Mouse (Mus musculus) heart, postnatal 25 days (tissue): ENCODE measurements around the gene Mc1r. TPM values are rescaled to one million over a fixed set of nuclear protein-coding genes. Genes with fewer than 3 reads are reported as not detected.

Source experiments
- total RNA-seq, 2 experiments: library from RNA; stranded (reverse); gene quantifications; 2 replicates each; pipeline ENCODE4 v1.2.3; 2021

The Mc1r gene
- total RNA-seq, 2 experiments from 2014 or later, result not detected

Other genes starting within 250 kb of the Mc1r start
- 1 to 10 TPM in 1 of 2 experiments, under 1 TPM in 1; 0.56 to 1.1 TPM for gene Sult5a1, start 248.8 kb upstream of the Mc1r start, total RNA-seq
- 10 to 100 TPM; 29.6 to 30.7 TPM for gene Dpep1, start 220.9 kb upstream of the Mc1r start, total RNA-seq
- 10 to 100 TPM; 57.1 to 68.6 TPM for gene Chmp1a, start 194.3 kb upstream of the Mc1r start, total RNA-seq
- gene Spata33, start 194.3 kb upstream of the Mc1r start, total RNA-seq, result 10 to 100 TPM; 30.2 to 30.6 TPM
- gene Cdk10, start 182.3 kb upstream of the Mc1r start, total RNA-seq, result 10 to 100 TPM; 22.7 to 24.3 TPM
- gene Spata2l, start 170.9 kb upstream of the Mc1r start, total RNA-seq, result 1 to 10 TPM; 5.9 to 6.8 TPM
- gene Zfp276, start 152.9 kb upstream of the Mc1r start, total RNA-seq, result 10 to 100 TPM; 11.9 to 12.1 TPM
- 10 to 100 TPM; 29.9 to 31.2 TPM for gene Vps9d1, start 152.8 kb upstream of the Mc1r start, total RNA-seq
- 1 to 10 TPM; 1.7 to 3.0 TPM for gene Fanca, start 88.5 kb upstream of the Mc1r start, total RNA-seq
- gene Spire2, start 74.4 kb upstream of the Mc1r start, total RNA-seq, result under 1 TPM; 0.10 to 0.20 TPM
- 100 to 1,000 TPM; 113 to 157 TPM for gene Tcf25, start 33.4 kb upstream of the Mc1r start, total RNA-seq
- under 1 TPM; 0.25 to 0.34 TPM for gene Tubb3, start 4.3 kb downstream of the Mc1r start, total RNA-seq
- 10 to 100 TPM; 56.9 to 59.6 TPM for gene Def8, start 16.4 kb downstream of the Mc1r start, total RNA-seq
- 10 to 100 TPM; 58.0 to 58.2 TPM for gene Afg3l1, start 70.8 kb downstream of the Mc1r start, total RNA-seq
- not detected for gene Dbndd1, start 108.4 kb downstream of the Mc1r start, total RNA-seq
- 1 to 10 TPM; 4.6 TPM for gene Gas8, start 111.7 kb downstream of the Mc1r start, total RNA-seq
- 1 to 10 TPM; 6.4 to 7.7 TPM for gene Rhou, start 246.8 kb downstream of the Mc1r start, total RNA-seq